Mouse (Mus musculus): ENCODE measurements around the gene Usp20.

The Usp20 gene

GRCm38 (mm10) chr2:31040043-31040442 lies 58.0 kb downstream of the Usp20 start:
- WGBS, result 98% methylated on average over 3 of the region's 3 CpGs

DNA sequence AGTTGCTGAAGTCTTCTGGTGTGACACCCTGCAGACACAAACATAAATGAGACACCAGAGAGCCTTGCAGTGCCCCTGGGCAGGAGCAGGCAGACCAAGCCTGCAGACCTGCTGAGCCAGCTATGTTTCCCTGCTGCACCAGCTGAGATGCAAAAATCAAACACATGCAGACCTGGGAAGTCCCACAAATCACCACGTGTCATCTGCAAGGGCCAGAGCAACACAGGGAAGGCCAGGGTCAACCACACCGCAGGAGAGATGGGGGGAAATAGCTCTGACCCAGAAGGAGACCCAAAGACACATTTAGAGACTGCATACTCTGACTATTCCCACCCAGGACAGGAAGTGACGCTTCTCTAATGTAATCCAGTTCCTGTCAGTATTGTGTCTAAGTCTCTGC lies 58.4 kb downstream of the Usp20 start:
- WGBS, result 84% methylated on average over 3 of the region's 3 CpGs

DNA sequence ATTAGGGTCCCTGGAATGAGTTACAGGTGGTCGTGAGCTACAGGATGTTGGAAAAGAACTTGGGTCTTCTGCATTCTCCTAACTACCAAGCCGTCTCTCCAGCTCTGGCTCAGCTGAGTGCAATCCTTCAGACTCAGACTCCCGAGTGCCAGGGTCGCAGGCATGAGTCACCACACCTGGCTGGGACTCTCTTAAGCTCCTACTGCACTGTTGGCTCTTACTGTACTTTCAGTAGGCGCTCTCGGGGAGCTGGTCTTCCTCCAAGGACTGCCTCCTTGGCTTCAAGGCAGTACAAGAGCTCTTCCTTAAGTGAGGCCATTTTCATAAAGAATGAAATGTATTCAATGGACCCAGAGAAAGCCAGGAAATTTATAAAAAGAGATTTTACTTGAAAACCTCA lies 59.3 kb downstream of the Usp20 start:
- WGBS, result 50% methylated on average over 6 of the region's 6 CpGs

- WGBS, result 80% methylated on average over 6 of the region's 6 CpGs
Measured at GRCm38 (mm10) chr2:31042881-31043280, 60.8 kb downstream of the Usp20 start.

DNA sequence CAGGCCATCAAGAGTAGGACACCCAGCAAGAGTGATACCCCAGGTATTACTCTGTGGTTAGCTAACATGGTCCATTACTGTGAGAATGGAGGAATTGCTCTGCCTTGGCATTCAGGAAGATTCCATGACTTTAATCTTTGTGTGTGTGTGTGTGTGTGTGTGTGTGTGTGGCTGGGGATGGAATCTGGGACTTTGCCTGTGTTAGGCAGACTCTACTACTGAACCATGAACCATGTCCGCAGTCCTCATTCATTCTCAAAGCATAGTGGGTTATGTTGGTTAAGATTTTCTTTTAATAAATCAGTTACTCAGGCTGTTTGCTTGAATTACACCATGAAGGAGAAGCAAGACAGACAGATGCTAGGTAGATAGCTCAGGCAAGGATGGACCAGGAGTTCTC lies 61.8 kb downstream of the Usp20 start:
- 96% methylated on average over 1 of the region's 1 CpGs for WGBS

- WGBS, result 94% methylated on average over 6 of the region's 6 CpGs
Measured at GRCm38 (mm10) chr2:31048037-31048436, 66.0 kb downstream of the Usp20 start.

DNA sequence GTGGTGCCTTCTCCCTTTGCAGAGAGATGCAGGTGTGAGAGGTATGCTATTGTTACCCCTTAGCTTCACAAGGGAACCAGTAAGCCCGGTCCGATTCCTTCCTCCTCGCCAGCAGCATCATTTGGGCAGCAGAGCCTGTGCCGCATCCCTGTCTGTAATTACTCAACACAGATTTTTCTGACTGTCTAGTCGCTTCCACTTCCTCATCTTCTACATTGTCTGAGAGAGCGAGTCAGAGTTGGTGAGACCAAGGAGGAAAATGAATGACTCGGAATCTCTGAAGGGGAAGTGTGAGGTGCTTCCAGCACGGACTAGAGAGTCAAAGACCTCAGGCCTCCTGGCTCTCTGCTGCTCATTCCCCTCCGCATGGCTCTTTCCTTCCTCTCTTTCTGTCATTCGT lies 70.4 kb downstream of the Usp20 start:
- WGBS, result 90% methylated on average over 10 of the region's 10 CpGs

- 93% methylated on average over 13 of the region's 13 CpGs for WGBS
Measured at GRCm38 (mm10) chr2:31053426-31053825, 71.3 kb downstream of the Usp20 start.

- WGBS, result 90% methylated on average over 11 of the region's 11 CpGs
Measured at GRCm38 (mm10) chr2:31053851-31054340, 71.8 kb downstream of the Usp20 start.

DNA sequence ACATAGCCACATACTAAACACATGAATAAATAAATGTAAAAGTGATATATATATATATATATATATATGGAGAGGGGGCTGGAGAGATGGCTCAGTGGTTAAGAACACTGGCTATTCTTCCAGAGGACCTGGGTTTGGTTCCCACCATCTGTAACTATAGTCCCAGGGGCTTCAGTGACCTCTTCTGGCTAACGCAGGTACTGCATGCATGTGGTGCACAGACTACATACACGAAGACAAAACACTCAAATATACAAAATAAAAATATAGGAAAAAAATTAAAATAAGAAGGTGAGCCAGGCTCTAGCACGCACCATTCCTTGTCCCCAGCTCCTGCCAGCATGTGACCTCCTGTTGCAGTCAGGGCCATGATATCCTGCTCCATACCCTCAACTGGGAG lies 74.0 kb downstream of the Usp20 start:
- WGBS, result 98% methylated on average over 3 of the region's 3 CpGs

DNA sequence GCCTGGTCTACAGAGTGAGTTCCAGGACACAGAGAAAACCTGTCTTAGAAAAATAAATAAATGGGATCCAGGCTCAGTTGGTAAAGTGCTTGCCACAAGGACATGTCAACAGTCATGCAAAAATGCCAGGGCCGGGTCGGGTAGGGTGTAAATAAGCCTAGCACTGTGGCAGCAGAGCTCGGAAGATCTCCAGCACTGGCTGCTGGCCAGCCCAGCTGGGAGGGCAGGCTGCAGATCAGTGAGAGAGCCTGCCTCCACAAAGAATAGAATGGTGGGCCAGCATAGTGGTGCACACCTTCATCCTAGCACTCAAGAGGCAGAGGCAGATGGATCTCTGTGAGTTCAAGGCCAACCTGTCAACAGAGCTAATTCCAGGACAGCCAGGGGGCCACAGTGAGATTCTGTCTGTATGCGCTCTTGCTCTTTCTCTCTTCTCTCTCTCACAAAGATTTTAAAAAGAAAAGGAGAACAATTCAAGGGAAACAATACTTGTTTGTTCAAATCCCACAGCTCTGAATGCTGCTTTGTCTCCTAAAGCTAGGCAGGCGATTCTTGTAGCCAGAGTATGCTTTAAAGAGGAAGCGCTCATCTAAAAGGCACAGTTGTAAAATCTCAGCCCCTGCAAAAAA lies 75.6 kb downstream of the Usp20 start:
- 45% methylated on average over 6 of the region's 6 CpGs for WGBS

GRCm38 (mm10) chr2:31058443-31058842 lies 76.4 kb downstream of the Usp20 start:
- WGBS, result 90% methylated on average over 4 of the region's 4 CpGs

- 97% methylated on average over 1 of the region's 1 CpGs for WGBS
Measured at GRCm38 (mm10) chr2:31060271-31060670, 78.2 kb downstream of the Usp20 start.

DNA sequence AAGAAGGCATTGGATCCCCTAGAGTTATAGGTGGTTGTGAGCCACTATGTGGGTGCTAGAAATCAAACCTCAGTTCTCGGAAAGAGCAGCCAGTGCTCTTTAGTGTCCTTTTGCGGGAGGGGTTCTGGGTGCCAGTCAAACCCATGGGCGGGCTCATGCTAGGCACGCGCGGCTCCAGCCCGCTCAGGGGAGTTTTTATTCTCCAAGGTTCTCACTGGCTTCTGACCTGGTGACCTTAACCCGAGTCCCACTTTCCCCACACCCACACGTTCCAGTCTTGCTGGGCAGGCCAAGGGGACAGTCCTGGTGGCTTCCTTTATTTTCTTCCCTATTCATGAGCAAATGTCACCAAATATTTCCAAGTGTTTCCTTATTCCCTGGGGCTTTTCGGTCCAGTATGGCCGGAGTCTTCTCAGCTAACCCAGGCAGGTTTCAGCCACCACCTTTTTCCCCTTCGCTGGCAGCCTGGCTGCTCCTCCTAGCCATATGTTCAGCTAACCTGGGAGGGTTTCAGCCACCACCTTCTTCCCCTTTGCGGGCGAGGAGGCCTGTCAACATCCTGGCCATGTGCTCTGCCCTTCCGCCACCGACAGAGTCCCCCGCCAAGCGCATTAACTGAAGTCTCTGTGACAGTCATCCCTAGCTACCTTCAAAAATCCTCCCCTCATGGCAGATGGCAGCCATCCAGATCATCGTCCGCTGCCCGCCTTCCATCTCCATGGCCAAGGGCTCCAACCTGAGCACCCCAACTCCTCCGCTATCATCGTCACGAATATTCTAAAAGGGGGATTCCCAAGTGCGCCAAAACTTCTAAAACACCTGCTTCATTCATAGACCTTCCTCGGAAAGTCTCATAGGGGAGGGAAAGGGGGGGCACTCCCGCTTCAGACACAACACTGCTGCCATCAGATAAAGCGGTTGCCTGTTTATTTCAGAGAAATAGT lies 79.0 kb downstream of the Usp20 start:
- WGBS, result 84% methylated on average over 28 of the region's 28 CpGs

DNA sequence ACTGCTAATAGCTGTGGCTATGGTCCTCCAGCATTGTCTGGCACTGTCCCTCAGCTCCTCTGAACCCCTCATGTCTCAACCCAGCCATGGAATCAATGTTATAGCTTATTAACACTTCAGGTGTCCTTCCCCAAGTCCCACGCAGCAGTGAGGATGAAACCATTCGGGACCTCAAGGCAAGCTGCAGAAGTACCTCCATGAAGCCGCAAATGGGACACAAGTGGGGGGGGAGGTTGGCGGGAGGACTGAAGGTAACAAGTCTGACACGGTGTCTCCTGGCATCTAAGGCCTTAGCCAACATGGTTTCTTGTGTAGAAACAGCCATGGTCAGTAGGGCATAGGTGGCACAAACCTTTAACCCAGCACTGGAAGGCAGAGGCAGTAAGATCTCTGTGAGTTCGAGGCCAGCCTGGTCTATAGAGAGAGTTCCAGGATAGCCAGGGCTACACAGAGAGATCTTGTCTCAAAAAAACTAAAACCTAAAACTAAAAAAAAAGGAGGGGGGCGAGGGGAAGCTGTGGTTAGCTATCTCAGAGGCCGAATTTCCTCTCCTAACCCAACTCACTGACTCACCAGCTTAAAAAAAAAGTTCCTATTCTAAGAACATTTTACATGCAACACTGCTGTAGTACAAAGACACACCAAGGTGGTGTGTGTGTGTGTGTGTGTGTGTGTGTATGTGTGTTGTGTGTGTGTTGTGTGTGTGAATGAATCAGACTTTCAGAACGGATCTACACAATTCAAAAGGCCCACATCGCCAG lies 80.0 kb downstream of the Usp20 start:
- WGBS, result 81% methylated on average over 10 of the region's 10 CpGs

DNA sequence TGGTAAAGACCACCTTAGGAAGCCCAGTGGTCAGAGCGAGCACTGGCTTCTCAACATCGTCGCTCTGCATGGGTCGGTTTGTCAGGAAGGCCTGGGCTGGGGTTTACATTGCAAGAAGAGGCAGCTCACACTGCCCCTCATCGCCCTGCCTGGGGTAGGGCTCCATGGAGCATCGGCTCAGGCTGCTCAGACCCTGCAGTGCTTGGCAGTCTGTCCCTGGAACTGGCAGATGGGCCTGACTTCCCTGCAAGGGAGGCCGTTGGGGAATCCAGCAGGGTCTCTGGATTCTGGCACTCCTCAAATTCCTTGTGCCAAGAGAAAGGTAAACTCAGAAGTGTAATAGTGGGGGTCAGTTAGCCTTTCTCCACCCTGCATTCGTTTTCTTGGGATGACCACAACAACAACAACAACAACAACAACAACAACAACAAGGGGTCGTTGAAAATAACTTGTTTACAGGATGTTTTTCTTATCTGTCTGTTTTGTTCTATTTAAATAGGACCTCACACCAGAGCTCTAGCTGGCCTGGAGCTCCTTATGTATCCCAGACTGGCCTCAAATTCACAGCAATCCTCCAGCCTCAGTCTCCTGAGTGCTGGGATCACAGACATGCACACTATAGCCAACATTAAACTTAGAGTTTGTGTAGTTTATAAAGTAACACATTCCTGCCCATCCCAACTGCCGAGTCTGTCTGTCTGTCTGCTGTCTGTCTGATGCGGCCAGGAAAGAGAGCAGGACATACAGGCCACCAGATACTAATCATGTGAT lies 84.1 kb downstream of the Usp20 start:
- 76% methylated on average over 11 of the region's 11 CpGs for WGBS

GRCm38 (mm10) chr2:31067059-31067595 lies 85.0 kb downstream of the Usp20 start:
- WGBS, result 64% methylated on average over 13 of the region's 13 CpGs

DNA sequence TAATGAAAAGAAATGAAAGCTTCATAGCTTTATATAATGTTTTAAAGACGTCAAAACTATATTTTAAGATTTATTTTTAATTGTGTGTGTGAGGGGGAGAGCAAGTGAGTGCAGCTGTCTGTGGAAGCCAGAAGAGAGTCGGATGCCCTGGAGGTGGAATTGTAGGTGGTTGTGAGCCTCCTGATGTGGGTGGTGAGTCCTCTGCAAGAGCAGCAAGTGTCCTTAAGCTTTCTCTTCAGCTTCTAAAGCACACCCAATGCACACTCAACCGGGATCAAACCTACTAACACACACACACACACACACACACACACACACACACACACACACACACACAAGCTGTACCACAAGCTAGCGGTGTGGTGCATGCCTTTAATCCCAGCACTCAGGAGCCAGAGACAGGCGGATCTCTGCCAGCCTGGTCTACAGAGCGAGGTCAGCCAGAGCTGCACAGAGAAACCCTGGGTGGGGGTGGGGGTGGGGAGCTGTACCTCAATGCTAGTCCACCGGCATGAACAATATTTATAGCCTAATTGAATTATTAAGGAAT lies 85.7 kb downstream of the Usp20 start:
- 44% methylated on average over 7 of the region's 7 CpGs for WGBS

GRCm38 (mm10) chr2:31068246-31069113 lies 86.4 kb downstream of the Usp20 start:
- WGBS, result 29% methylated on average over 13 of the region's 13 CpGs

DNA sequence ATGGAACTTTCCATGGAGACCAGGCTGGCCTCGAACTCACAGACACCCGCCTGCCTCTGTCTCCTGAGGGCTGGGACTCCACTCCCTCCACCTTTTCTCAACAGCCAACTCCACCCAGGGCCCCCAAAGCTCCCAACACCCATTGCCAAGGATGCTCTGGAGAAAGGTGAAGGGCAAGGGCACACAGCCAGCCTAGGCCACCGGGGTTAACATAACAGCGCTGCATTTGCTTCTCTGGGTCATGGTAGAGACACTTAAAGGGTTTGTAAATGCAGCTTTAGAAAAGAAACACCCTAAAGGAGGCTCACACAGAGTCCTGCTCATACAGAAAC lies 87.0 kb downstream of the Usp20 start:
- WGBS, result 56% methylated on average over 4 of the region's 4 CpGs

Measured in cerebral cortex, adult 2 months (tissue).